Mouse (Mus musculus): ENCODE measurements around the gene Gm7029. TPM values are rescaled to one million over a fixed set of nuclear protein-coding genes. Genes with fewer than 3 reads are reported as not detected.
"Not testable (repeated sequence)": the region's sequence is repeated elsewhere in the genome, so short reads cannot be mapped to it uniquely, and the experiment has no call there.

Gene Gm7029
- total and polyA plus RNA-seq, 2 experiments from 2014 or later = not detected

GRCm38 (mm10) chr17:33900281-33900988 lies 26.8 kb downstream of the Gm7029 start:
- Histone ChIP-seq H3K4me3 (ENCODE audit: low read length) (no peak overlapping the region), H3K9me3 (ENCODE audit: low read length) (no peaks in the 10 kb centered on the region), H3K27me3 (ENCODE audit: insufficient read depth, low read length) (no peaks in the 10 kb centered on the region), H3K36me3 (ENCODE audit: insufficient read depth, low read length) (no peaks in the 10 kb centered on the region), H3K9ac (replicated peaks; ENCODE audit: low read length) (no peak overlapping the region), H3K27ac (no peak overlapping the region), H3K4me2 (ENCODE audit: low read depth, low read length) (no peak overlapping the region), H3K4me1 (ENCODE audit: insufficient read depth, low read length) (no peaks in the 10 kb centered on the region)
- TF ChIP-seq CTCF (IDR thresholded peaks at IDR 0.05; ENCODE audit: low read depth) = no peak
- 73% methylated on average over 7 of the region's 7 CpGs for WGBS
- DNase-seq (ENCODE audit: low spot score) (no peak), ATAC-seq (no peak)

DNA sequence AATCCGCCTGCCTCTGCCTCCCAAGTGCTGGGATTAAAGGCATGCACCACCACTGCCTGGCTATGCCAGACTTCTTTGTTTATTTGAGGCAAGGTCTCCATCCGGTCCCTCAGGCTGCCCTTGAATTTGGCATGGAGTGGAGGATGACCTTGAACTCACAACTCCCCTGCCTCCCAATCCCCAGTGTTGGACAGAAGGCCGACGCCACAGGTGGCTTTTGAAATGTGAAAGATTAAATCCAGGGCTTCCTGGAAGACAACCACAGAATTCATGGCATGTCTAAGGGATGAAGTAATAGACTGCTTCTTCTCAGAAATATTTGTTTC lies 27.3 kb downstream of the Gm7029 start:
- DNase-seq (ENCODE audit: low spot score) (no peak), ATAC-seq (no peak)
- WGBS = 90% methylated on average over 4 of the region's 4 CpGs
- Histone ChIP-seq H3K27ac (no peak overlapping the region), H3K9ac (replicated peaks; ENCODE audit: low read length) (no peak overlapping the region), H3K27me3 (ENCODE audit: insufficient read depth, low read length) (no peaks in the 10 kb centered on the region), H3K4me2 (ENCODE audit: low read depth, low read length) (no peak overlapping the region), H3K36me3 (ENCODE audit: insufficient read depth, low read length) (no peaks in the 10 kb centered on the region), H3K4me3 (ENCODE audit: low read length) (no peak overlapping the region), H3K9me3 (ENCODE audit: low read length) (no peaks in the 10 kb centered on the region), H3K4me1 (ENCODE audit: insufficient read depth, low read length) (no peaks in the 10 kb centered on the region)
- no peak for TF ChIP-seq CTCF (IDR thresholded peaks at IDR 0.05; ENCODE audit: low read depth)

GRCm38 (mm10) chr17:33901653-33902052 lies 28.0 kb downstream of the Gm7029 start:
- no peak for ATAC-seq
- Histone ChIP-seq H3K4me1 (ENCODE audit: insufficient read depth, low read length) (no peaks in the 10 kb centered on the region), H3K27me3 (ENCODE audit: insufficient read depth, low read length) (no peaks in the 10 kb centered on the region), H3K36me3 (ENCODE audit: insufficient read depth, low read length) (no peaks in the 10 kb centered on the region), H3K4me2 (ENCODE audit: low read depth, low read length) (no peak overlapping the region), H3K9ac (replicated peaks; ENCODE audit: low read length) (no peak overlapping the region), H3K9me3 (ENCODE audit: low read length) (no peaks in the 10 kb centered on the region), H3K4me3 (ENCODE audit: low read length) (no peak overlapping the region), H3K27ac (no peak overlapping the region)
- TF ChIP-seq CTCF (IDR thresholded peaks at IDR 0.05; ENCODE audit: low read depth) = no peak
- 71% methylated on average over 4 of the region's 4 CpGs for WGBS
- DNase-seq (ENCODE audit: low spot score) = no peak

DNA sequence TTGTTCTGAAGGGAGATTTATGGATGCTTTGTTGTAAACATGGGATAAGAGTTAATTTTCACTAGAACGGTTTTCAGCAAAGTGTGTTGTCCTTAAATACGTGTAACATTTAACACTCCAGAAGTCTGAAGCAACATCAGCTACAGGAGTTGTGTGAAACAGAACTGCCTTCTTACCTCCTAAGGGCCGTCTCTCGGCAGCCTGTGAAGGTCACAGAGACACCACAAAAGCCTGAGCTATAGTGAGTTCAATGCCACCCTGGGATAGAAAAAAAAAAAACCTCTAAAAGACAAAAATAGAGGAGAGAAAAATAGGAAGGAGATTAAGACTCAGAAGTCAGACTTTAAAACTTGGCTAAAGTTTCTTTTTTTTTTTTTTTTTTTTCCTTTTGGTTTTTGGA lies 28.4 kb downstream of the Gm7029 start:
- ATAC-seq = no peak

DNA sequence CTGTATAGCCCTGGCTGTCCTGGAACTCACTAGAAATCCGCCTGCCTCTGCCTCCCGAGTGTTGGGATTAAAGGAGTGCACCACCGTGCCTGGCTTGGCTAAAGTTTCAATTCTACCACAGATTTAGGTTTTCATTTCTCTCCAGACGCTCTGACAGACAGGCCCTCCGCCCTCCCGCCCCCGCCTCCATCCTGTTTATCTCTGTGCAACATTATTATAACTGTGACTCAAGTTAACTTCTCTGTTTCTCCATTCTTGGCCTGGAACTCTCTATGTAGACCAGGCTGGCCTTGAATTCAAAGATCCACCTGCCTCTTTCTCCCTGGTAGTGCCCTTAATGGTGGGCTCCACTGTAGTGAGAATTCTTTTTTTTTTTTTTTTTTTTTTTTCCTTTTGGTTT lies 28.9 kb downstream of the Gm7029 start:
- TF ChIP-seq CTCF (IDR thresholded peaks at IDR 0.05; ENCODE audit: low read depth) = no peak
- WGBS = 85% methylated on average over 7 of the region's 7 CpGs
- H3K9me3 ChIP-seq (ENCODE audit: low read length) = no peaks in the 10 kb centered on the region
- H3K4me3 ChIP-seq (ENCODE audit: low read length) = no peak overlapping the region
- no peak overlapping the region for H3K4me2 ChIP-seq (ENCODE audit: low read depth, low read length)
- ATAC-seq = no peak
- no peaks in the 10 kb centered on the region for H3K27me3 ChIP-seq (ENCODE audit: insufficient read depth, low read length)
- H3K9ac ChIP-seq (replicated peaks; ENCODE audit: low read length) = no peak overlapping the region
- no peak overlapping the region for H3K27ac ChIP-seq
- H3K4me1 ChIP-seq (ENCODE audit: insufficient read depth, low read length) = no peaks in the 10 kb centered on the region
- no peaks in the 10 kb centered on the region for H3K36me3 ChIP-seq (ENCODE audit: insufficient read depth, low read length)
- no peak for DNase-seq (ENCODE audit: low spot score)

More for the DNA sequence above, 28.4 kb downstream of the Gm7029 start:
- Histone ChIP-seq H3K27me3 (ENCODE audit: insufficient read depth, low read length) (no peaks in the 10 kb centered on the region), H3K36me3 (ENCODE audit: insufficient read depth, low read length) (no peaks in the 10 kb centered on the region), H3K9ac (replicated peaks; ENCODE audit: low read length) (no peak overlapping the region), H3K4me2 (ENCODE audit: low read depth, low read length) (no peak overlapping the region), H3K27ac (no peak overlapping the region), H3K9me3 (ENCODE audit: low read length) (no peaks in the 10 kb centered on the region), H3K4me3 (ENCODE audit: low read length) (no peak overlapping the region), H3K4me1 (ENCODE audit: insufficient read depth, low read length) (no peaks in the 10 kb centered on the region)
- DNase-seq (ENCODE audit: low spot score) = no peak
- TF ChIP-seq CTCF (IDR thresholded peaks at IDR 0.05; ENCODE audit: low read depth) = no peak
- 77% methylated on average over 4 of the region's 4 CpGs for whole genome bisulfite sequencing

- not testable (repeated sequence) for H3K9ac ChIP-seq (replicated peaks; ENCODE audit: low read length); DNase-seq (ENCODE audit: low spot score); ATAC-seq; H3K4me3 ChIP-seq (ENCODE audit: low read length); H3K36me3 ChIP-seq (ENCODE audit: insufficient read depth, low read length); H3K27ac ChIP-seq; H3K4me2 ChIP-seq (ENCODE audit: low read depth, low read length); H3K4me1 ChIP-seq (ENCODE audit: insufficient read depth, low read length); H3K27me3 ChIP-seq (ENCODE audit: insufficient read depth, low read length); H3K9me3 ChIP-seq (ENCODE audit: low read length)
- 66% methylated on average over 6 of the region's 6 CpGs for WGBS
These were observed 30.4 kb downstream of the Gm7029 start for GRCm38 (mm10) chr17:33903911-33904651.

- H3K9me3 ChIP-seq (ENCODE audit: low read length); H3K9ac ChIP-seq (replicated peaks; ENCODE audit: low read length); H3K4me2 ChIP-seq (ENCODE audit: low read depth, low read length); H3K4me3 ChIP-seq (ENCODE audit: low read length); H3K36me3 ChIP-seq (ENCODE audit: insufficient read depth, low read length); H3K4me1 ChIP-seq (ENCODE audit: insufficient read depth, low read length); H3K27ac ChIP-seq; DNase-seq (ENCODE audit: low spot score); H3K27me3 ChIP-seq (ENCODE audit: insufficient read depth, low read length); ATAC-seq: not testable (repeated sequence)
- 24% methylated on average over 4 of the region's 4 CpGs for WGBS
These were observed 31.2 kb downstream of the Gm7029 start, which contains the start of gene Platr17 for GRCm38 (mm10) chr17:33904835-33905234. TSS of gene Platr17 (plus strand) at chr17:33905135.

Data from hindbrain, postnatal 0 days (tissue).